Mouse (Mus musculus): ENCODE data around the gene Rasl10a. TPM values are rescaled to one million over a fixed set of nuclear protein-coding genes. Genes with fewer than 3 reads are reported as not detected.
A peak's percentile ranks its signal among the peaks of the same experiment; 100 is the strongest.

The Rasl10a gene
- total and polyA plus RNA-seq, 3 experiments = 5.0 to 8.1 (median 5.4) TPM

- DNase-seq = no peak
- Histone ChIP-seq H3K4me1 (ENCODE audit: control insufficient read depth, insufficient read depth, low read length) (peaks cover 2% of the 10 kb centered on the region; the same call in 1 of the 2 replicates), H3K9ac (ENCODE audit: low read depth, low read length) (no peak overlapping the region), H3K4me3 (no peak overlapping the region), H3K79me2 (replicated peaks; ENCODE audit: control insufficient read depth, insufficient read depth, low read length) (no peaks in the 10 kb centered on the region), H3K27me3 (ENCODE audit: control insufficient read depth, insufficient read depth, low read length) (no peaks in the 10 kb centered on the region), H3K27ac (no peak overlapping the region), H3K36me3 (ENCODE audit: control insufficient read depth, insufficient read depth, low read length) (no peaks in the 10 kb centered on the region)
- intact Hi-C loops (cut with DNase I) = no loop called here
- 85% methylated on average over 10 of the region's 10 CpGs for WGBS
- TF ChIP-seq EP300 (IDR thresholded peaks at IDR 0.05; ENCODE audit: insufficient read depth, low read depth, low read length) (no peak), CTCF (IDR thresholded peaks at IDR 0.05) (no peak), POLR2A (IDR thresholded peaks at IDR 0.05; ENCODE audit: insufficient read depth, low read depth, low read length) (no peak)
Measured at GRCm38 (mm10) chr11:5032706-5033105, 25.2 kb upstream of the Rasl10a start.

- TF ChIP-seq CTCF (IDR thresholded peaks at IDR 0.05) (no peak), EP300 (IDR thresholded peaks at IDR 0.05; ENCODE audit: insufficient read depth, low read depth, low read length) (peak; percentile 69; the same call in 1 of the 2 replicates), POLR2A (IDR thresholded peaks at IDR 0.05; ENCODE audit: insufficient read depth, low read depth, low read length) (no peak)
- intact Hi-C loops (cut with DNase I) = no loop called here
- 48% methylated on average over 3 of the region's 3 CpGs for WGBS
Measured at GRCm38 (mm10) chr11:5033136-5033535, 24.8 kb upstream of the Rasl10a start.

GRCm38 (mm10) chr11:5035421-5035820 is 22.5 kb upstream of the Rasl10a start:
- H3K27me3 ChIP-seq (ENCODE audit: control insufficient read depth, insufficient read depth, low read length) = no peaks in the 10 kb centered on the region
- 87% methylated on average over 4 of the region's 4 CpGs for WGBS
- TF ChIP-seq EP300 (IDR thresholded peaks at IDR 0.05; ENCODE audit: insufficient read depth, low read depth, low read length) = no peak
- no peak for TF ChIP-seq POLR2A (IDR thresholded peaks at IDR 0.05; ENCODE audit: insufficient read depth, low read depth, low read length)
- TF ChIP-seq CTCF (IDR thresholded peaks at IDR 0.05) = no peak
- no peak overlapping the region for H3K4me3 ChIP-seq
- H3K36me3 ChIP-seq (ENCODE audit: control insufficient read depth, insufficient read depth, low read length) = no peaks in the 10 kb centered on the region
- H3K79me2 ChIP-seq (replicated peaks; ENCODE audit: control insufficient read depth, insufficient read depth, low read length) = no peaks in the 10 kb centered on the region
- H3K27ac ChIP-seq = no peak overlapping the region
- intact Hi-C loops (cut with DNase I) = no loop called here
- peaks cover 2% of the 10 kb centered on the region; the same call in 1 of the 2 replicates for H3K4me1 ChIP-seq (ENCODE audit: control insufficient read depth, insufficient read depth, low read length)
- no peak overlapping the region for H3K9ac ChIP-seq (ENCODE audit: low read depth, low read length)
- DNase-seq = no peak

More at GRCm38 (mm10) chr11:5033136-5033535, 24.8 kb upstream of the Rasl10a start:
- Histone ChIP-seq H3K4me3 (no peak overlapping the region), H3K27me3 (ENCODE audit: control insufficient read depth, insufficient read depth, low read length) (no peaks in the 10 kb centered on the region), H3K9ac (ENCODE audit: low read depth, low read length) (no peak overlapping the region), H3K4me1 (ENCODE audit: control insufficient read depth, insufficient read depth, low read length) (peaks cover 2% of the 10 kb centered on the region; the same call in 1 of the 2 replicates), H3K36me3 (ENCODE audit: control insufficient read depth, insufficient read depth, low read length) (no peaks in the 10 kb centered on the region), H3K79me2 (replicated peaks; ENCODE audit: control insufficient read depth, insufficient read depth, low read length) (no peaks in the 10 kb centered on the region), H3K27ac (no peak overlapping the region)
- DNase-seq = peak; percentile 71 to 81

- no peak overlapping the region for H3K4me3 ChIP-seq
- no peaks in the 10 kb centered on the region for H3K27me3 ChIP-seq (ENCODE audit: control insufficient read depth, insufficient read depth, low read length)
- intact Hi-C loops (cut with DNase I) = no loop called here
- WGBS = 57% methylated on average over 8 of the region's 8 CpGs
- peaks cover 2% of the 10 kb centered on the region; the same call in 1 of the 2 replicates for H3K4me1 ChIP-seq (ENCODE audit: control insufficient read depth, insufficient read depth, low read length)
- TF ChIP-seq EP300 (IDR thresholded peaks at IDR 0.05; ENCODE audit: insufficient read depth, low read depth, low read length) = peak; percentile 44; the same call in 1 of the 2 replicates
- no peak for TF ChIP-seq POLR2A (IDR thresholded peaks at IDR 0.05; ENCODE audit: insufficient read depth, low read depth, low read length)
- no peak overlapping the region for H3K27ac ChIP-seq
- no peak overlapping the region for H3K9ac ChIP-seq (ENCODE audit: low read depth, low read length)
- peak; percentile 54 to 58 for DNase-seq
- H3K36me3 ChIP-seq (ENCODE audit: control insufficient read depth, insufficient read depth, low read length) = no peaks in the 10 kb centered on the region
- no peaks in the 10 kb centered on the region for H3K79me2 ChIP-seq (replicated peaks; ENCODE audit: control insufficient read depth, insufficient read depth, low read length)
Measured at GRCm38 (mm10) chr11:5037146-5037854, 20.6 kb upstream of the Rasl10a start.

GRCm38 (mm10) chr11:5040585-5040984 is 17.3 kb upstream of the Rasl10a start:
- H3K4me3 ChIP-seq = no peak overlapping the region
- no peaks in the 10 kb centered on the region for H3K36me3 ChIP-seq (ENCODE audit: control insufficient read depth, insufficient read depth, low read length)
- intact Hi-C loops (cut with DNase I) = no loop called here

GRCm38 (mm10) chr11:5041144-5041780 is 16.7 kb upstream of the Rasl10a start:
- Histone ChIP-seq H3K27ac (no peak overlapping the region), H3K9ac (ENCODE audit: low read depth, low read length) (no peak overlapping the region), H3K79me2 (replicated peaks; ENCODE audit: control insufficient read depth, insufficient read depth, low read length) (no peaks in the 10 kb centered on the region), H3K36me3 (ENCODE audit: control insufficient read depth, insufficient read depth, low read length) (no peaks in the 10 kb centered on the region), H3K4me3 (no peak overlapping the region), H3K4me1 (ENCODE audit: control insufficient read depth, insufficient read depth, low read length) (peaks cover 2% of the 10 kb centered on the region; the same call in 1 of the 2 replicates), H3K27me3 (ENCODE audit: control insufficient read depth, insufficient read depth, low read length) (no peaks in the 10 kb centered on the region)
- intact Hi-C loops (cut with DNase I) = no loop called here
- 60% methylated on average over 18 of the region's 18 CpGs for WGBS
- DNase-seq = no peak
- TF ChIP-seq CTCF (IDR thresholded peaks at IDR 0.05) (no peak), POLR2A (IDR thresholded peaks at IDR 0.05; ENCODE audit: insufficient read depth, low read depth, low read length) (no peak), EP300 (IDR thresholded peaks at IDR 0.05; ENCODE audit: insufficient read depth, low read depth, low read length) (no peak)

More at GRCm38 (mm10) chr11:5040585-5040984, 17.3 kb upstream of the Rasl10a start:
- H3K27me3 ChIP-seq (ENCODE audit: control insufficient read depth, insufficient read depth, low read length) = no peaks in the 10 kb centered on the region
- 94% methylated on average over 5 of the region's 5 CpGs for WGBS
- H3K4me1 ChIP-seq (ENCODE audit: control insufficient read depth, insufficient read depth, low read length) = peaks cover 2% of the 10 kb centered on the region; the same call in 1 of the 2 replicates
- no peak overlapping the region for H3K27ac ChIP-seq
- H3K9ac ChIP-seq (ENCODE audit: low read depth, low read length) = no peak overlapping the region
- H3K79me2 ChIP-seq (replicated peaks; ENCODE audit: control insufficient read depth, insufficient read depth, low read length) = no peaks in the 10 kb centered on the region
- TF ChIP-seq POLR2A (IDR thresholded peaks at IDR 0.05; ENCODE audit: insufficient read depth, low read depth, low read length) (no peak), EP300 (IDR thresholded peaks at IDR 0.05; ENCODE audit: insufficient read depth, low read depth, low read length) (no peak), CTCF (IDR thresholded peaks at IDR 0.05) (no peak)
- no peak for DNase-seq
